Mouse (Mus musculus): ENCODE results near the gene Tnfrsf1b.

- TF ChIP-seq CTCF (IDR thresholded peaks at IDR 0.05; ENCODE audit: borderline replicate concordance, control insufficient read depth, extremely low read depth, insufficient read depth, low read length, poor library complexity) (no peak), POLR2A (IDR thresholded peaks at IDR 0.05; ENCODE audit: control insufficient read depth, extremely low read depth, insufficient read depth, low read length, poor library complexity) (no peak)
These were observed 59.1 kb downstream of the Tnfrsf1b start for GRCm38 (mm10) chr4:145187619-145188018.

All from thymus, adult 2 months (tissue).